Mouse (Mus musculus): ENCODE data around the gene Entpd5. TPM values are rescaled to one million over a fixed set of nuclear protein-coding genes. Genes with fewer than 3 reads are reported as not detected.
A peak's percentile ranks its signal among the peaks of the same experiment; 100 is the strongest.
"Not testable (repeated sequence)": the region's sequence is repeated elsewhere in the genome, so short reads cannot be mapped to it uniquely, and the experiment has no call there.

Entpd5 gene
- polyA plus RNA-seq, 1 experiment from 2014 or later, result 10.0 TPM

DNA sequence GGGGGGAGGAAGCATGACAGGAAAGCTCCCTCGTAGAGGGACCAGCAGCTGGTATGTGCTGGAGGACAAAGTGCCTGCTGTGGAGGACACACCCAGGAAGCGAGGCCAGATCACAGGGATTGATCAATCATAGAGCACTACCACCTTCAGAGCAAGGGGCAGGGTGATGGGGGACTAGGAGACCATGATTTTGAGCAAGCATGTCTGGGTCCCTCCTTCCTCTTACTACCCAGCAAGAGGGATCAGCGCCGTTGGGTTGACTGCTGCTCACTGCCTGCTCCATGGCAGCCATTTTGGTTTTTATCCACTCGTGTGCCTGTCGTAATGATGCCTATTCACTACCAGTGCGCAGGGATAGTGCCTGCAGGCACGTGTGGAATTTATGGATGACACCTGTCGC, 44.5 kb downstream of the Entpd5 start:
- Histone ChIP-seq H3K4me3 (no peak overlapping the region), H3K27ac (replicated peaks) (no peak overlapping the region), H3K4me1 (peaks cover 22% of the 10 kb centered on the region), H3K36me3 (replicated peaks) (peaks cover 26% of the 10 kb centered on the region), H3K27me3 (replicated peaks; ENCODE audit: low read depth, poor library complexity, severe bottlenecking) (no peaks in the 10 kb centered on the region), H3K9me3 (no peaks in the 10 kb centered on the region)
- DNase-seq (ENCODE audit: low spot score), result no peak
- WGBS, result 86% methylated on average over 9 of the region's 9 CpGs

DNA sequence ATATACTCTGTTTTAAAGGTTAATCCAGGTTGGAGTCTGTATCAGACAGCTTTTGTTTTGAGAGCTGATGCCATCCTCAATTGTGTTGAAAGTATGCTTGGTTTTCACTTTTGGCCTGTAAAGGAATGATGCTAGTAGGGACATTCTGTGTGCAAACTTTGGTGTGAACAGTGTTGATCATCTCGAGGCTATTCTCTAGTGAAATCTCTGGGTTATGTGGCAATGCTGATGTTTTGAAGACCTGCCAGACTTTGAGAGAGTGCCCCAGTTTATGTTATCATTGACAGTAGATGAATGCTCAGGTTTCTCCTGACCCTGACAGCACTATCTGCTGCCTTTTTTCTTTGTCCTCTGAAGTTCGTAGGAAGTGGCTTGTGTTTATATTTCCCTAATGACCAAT, 46.0 kb downstream of the Entpd5 start:
- WGBS, result 65% methylated on average over 2 of the region's 2 CpGs

DNA sequence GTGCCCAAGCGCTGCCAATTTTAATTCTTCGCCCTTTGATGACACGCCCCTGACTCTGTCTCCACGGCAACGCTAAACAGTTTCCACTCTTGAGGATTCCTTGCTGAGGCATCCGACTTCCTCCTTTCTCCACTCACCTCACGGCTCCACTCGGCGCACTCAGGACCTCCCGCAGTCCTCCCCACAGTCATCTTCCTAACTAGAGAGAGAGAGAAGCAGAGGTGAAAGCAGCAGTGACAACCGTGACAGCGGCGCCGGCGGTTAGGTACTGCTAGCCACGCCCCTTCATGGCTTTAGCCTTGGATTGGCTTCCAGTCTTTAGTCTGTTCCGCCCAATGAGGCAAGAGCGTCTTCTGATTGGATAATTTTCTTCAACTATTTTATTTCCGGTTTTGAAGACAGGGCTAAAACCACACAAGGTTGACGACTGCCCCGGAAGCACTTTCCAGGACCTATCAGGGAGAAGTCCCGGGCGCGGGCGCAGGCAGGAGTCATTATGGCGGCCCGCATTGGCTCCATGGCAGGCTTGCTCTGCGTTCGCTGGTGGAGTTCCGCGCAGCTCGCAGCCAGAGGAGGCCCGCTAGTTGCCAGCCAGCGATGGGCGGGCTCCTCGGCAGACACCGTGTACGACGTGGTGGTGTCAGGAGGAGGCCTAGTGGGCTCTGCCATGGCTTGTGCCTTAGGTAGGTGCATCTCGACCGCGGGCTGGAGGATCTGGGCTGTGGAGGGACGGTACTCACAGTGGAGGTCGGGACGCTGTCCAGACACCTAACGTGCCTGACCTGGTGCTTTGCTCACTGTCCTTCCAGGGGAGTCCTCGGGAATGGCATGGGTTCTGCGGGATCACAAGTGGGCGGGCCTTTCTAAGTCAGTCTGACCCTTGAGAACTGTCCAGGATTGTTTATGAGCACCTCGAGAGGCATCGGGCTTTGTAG, 47.0 kb downstream of the Entpd5 start, which contains the start of the genes Coq6 and Fam161b:
Gene Coq6, plus strand, starts transcription at position 103 of the 935 bp plus-strand sequence.
Gene Fam161b, minus strand, starts transcription at position 279 of the 935 bp plus-strand sequence.
- H3K36me3 ChIP-seq (replicated peaks), result peaks cover 8% of the 10 kb centered on the region
- H3K27me3 ChIP-seq (replicated peaks; ENCODE audit: low read depth, poor library complexity, severe bottlenecking), result no peaks in the 10 kb centered on the region
- under 1% methylated on average over 51 of the region's 51 CpGs for WGBS
- H3K27ac ChIP-seq (replicated peaks), result peak within 1 kb of the TSS; percentile 89
- H3K9me3 ChIP-seq, result no peaks in the 10 kb centered on the region
- peak; percentile 94 for DNase-seq (ENCODE audit: low spot score)
- H3K4me3 ChIP-seq, result peak within 1 kb of the TSS; percentile 99
- peaks cover 22% of the 10 kb centered on the region for H3K4me1 ChIP-seq

More for the DNA sequence above, 46.0 kb downstream of the Entpd5 start:
- no peaks in the 10 kb centered on the region for H3K9me3 ChIP-seq
- peaks cover 22% of the 10 kb centered on the region for H3K4me1 ChIP-seq
- DNase-seq (ENCODE audit: low spot score), result no peak
- no peak overlapping the region for H3K27ac ChIP-seq (replicated peaks)
- peaks cover 12% of the 10 kb centered on the region for H3K36me3 ChIP-seq (replicated peaks)
- H3K27me3 ChIP-seq (replicated peaks; ENCODE audit: low read depth, poor library complexity, severe bottlenecking), result no peaks in the 10 kb centered on the region
- peak overlapping the region; percentile 99 for H3K4me3 ChIP-seq

DNA sequence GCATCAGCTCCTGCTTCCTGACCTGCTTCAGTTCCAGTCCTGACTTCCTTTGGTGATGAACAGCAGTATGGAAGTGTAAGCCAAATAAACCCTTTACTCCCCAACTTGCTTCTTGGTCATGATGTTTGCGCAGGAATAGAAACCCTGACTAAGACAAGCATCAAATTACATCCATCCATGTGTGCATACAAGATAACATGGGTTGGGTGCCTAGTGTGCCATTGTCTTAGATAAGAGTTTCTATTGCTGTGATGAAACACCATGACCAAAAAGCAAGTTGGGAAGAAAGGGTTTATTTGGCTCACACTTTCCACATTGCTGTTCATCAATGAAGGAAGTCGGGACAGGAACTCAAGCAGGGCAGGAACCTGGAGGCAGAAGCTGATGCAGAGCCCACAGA, 50.1 kb downstream of the Entpd5 start:
- H3K4me3 ChIP-seq; H3K27ac ChIP-seq (replicated peaks); DNase-seq (ENCODE audit: low spot score); H3K9me3 ChIP-seq; H3K27me3 ChIP-seq (replicated peaks; ENCODE audit: low read depth, poor library complexity, severe bottlenecking): not testable (repeated sequence)
- Histone ChIP-seq H3K4me1 (peaks cover 19% of the 10 kb centered on the region), H3K36me3 (replicated peaks) (peaks cover 31% of the 10 kb centered on the region)
- 77% methylated on average over 2 of the region's 2 CpGs for WGBS

DNA sequence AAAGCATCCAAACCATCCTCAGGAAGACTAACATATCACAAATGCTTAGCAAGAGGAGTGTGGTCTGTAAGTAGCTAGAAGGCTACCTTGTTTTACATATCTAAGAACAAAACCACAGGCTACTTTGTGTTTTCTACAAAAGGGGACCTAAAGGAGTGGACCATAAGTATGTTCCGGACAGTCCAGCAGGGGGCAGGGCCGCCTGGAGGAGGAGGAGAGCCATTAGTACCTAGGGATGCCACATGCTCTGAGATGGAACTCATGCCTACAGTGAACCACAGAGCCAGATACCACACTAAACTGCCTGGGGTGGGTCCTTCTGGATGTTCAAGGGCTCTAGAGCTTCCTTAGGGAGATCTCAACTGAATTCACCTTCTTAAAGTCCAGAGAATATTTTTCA, 61.6 kb downstream of the Entpd5 start:
- WGBS, result 48% methylated on average over 2 of the region's 2 CpGs

DNA sequence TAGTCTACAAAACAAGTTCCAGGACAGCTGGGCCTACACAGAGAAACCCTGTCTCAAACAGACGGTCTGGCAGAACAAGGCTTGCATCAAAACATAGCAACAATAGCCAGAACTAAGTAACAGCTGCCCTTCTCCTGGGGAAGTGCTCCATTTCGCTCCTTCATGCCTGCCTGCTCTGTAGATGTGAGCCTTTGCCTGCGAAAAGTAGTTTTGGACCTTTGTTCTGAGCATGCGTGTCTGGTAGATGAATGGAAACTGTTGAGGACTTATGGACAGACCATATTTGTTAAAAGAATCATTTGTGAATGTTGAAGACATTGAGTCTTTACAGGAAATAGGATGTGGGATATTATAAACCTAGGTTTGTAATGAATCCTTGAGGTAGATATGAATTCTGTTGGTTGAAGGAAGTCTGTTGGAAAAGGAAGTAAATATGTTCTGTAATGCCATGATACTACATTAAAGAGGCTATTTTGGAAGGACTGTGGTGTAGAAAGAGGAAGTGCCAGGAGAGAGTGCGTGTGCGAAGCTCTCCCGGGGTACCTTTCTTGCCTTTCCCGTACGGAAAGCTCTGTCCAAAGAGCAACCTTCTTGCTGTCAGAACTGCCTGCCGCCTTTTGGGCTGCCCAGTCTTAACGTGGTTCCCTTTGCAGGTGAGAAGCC, 71.7 kb downstream of the Entpd5 start:
- H3K27me3 ChIP-seq (replicated peaks; ENCODE audit: low read depth, poor library complexity, severe bottlenecking), result no peaks in the 10 kb centered on the region

More for the DNA sequence above, 61.6 kb downstream of the Entpd5 start:
- peak; percentile 45 for DNase-seq (ENCODE audit: low spot score)
- no peak overlapping the region for H3K4me3 ChIP-seq
- no peaks in the 10 kb centered on the region for H3K9me3 ChIP-seq
- peaks cover 71% of the 10 kb centered on the region for H3K36me3 ChIP-seq (replicated peaks)
- no peak overlapping the region for H3K27ac ChIP-seq (replicated peaks)
- H3K27me3 ChIP-seq (replicated peaks; ENCODE audit: low read depth, poor library complexity, severe bottlenecking), result no peaks in the 10 kb centered on the region
- peaks cover 9% of the 10 kb centered on the region for H3K4me1 ChIP-seq

DNA sequence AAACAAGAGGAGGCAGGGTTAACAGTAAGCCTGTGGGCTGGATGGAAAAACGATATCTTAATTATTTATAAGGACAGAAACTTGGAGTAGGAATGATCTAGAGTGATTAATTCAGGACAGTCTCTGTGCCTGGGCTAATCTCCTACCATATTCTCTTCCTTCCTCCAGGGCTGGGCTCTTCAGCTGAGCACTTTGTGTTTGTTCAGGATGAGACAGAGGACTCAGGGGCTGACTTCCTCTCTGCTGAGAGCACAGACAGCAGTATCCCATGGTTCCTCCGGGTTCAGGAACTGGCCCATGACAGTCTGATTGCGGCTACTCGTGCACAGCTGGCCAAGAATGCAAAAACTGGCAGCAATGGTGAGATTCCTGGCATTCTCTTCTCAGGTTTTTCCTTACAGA, 81.7 kb downstream of the Entpd5 start:
- WGBS, result 88% methylated on average over 4 of the region's 4 CpGs
- H3K27me3 ChIP-seq (replicated peaks; ENCODE audit: low read depth, poor library complexity, severe bottlenecking), result no peaks in the 10 kb centered on the region
- H3K36me3 ChIP-seq (replicated peaks), result peaks cover 88% of the 10 kb centered on the region
- H3K9me3 ChIP-seq, result no peaks in the 10 kb centered on the region
- no peak overlapping the region for H3K27ac ChIP-seq (replicated peaks)
- H3K4me1 ChIP-seq, result no peaks in the 10 kb centered on the region
- H3K4me3 ChIP-seq, result no peak overlapping the region
- DNase-seq (ENCODE audit: low spot score), result no peak

More for the DNA sequence above, 71.7 kb downstream of the Entpd5 start:
- no peak for DNase-seq (ENCODE audit: low spot score)
- 94% methylated on average over 11 of the region's 11 CpGs for WGBS
- H3K36me3 ChIP-seq (replicated peaks), result peaks cover 99% of the 10 kb centered on the region
- no peaks in the 10 kb centered on the region for H3K9me3 ChIP-seq
- no peak overlapping the region for H3K27ac ChIP-seq (replicated peaks)
- no peak overlapping the region for H3K4me3 ChIP-seq
- no peaks in the 10 kb centered on the region for H3K4me1 ChIP-seq

Other genes starting within 250 kb of the Entpd5 start
- gene Elmsan1, start 190.1 kb downstream of the Entpd5 start, polyA plus RNA-seq (2016; fragmentation: Nextera tagmentation; extraction: Ambion mirVana), result 7.3 and 8.2 TPM in 2 replicates
- gene Ptgr2, start 123.8 kb downstream of the Entpd5 start, polyA plus RNA-seq (2016; fragmentation: Nextera tagmentation; extraction: Ambion mirVana), result 16.5 and 16.6 TPM in 2 replicates
- gene Zfp410, start 92.2 kb downstream of the Entpd5 start, polyA plus RNA-seq (2016; fragmentation: Nextera tagmentation; extraction: Ambion mirVana), result 116 and 119 TPM in 2 replicates
- 44.8 and 44.9 TPM in 2 replicates for gene Coq6, start 47.4 kb downstream of the Entpd5 start, polyA plus RNA-seq (2016; fragmentation: Nextera tagmentation; extraction: Ambion mirVana)
- gene Fam161b, start 47.2 kb downstream of the Entpd5 start, polyA plus RNA-seq (2016; fragmentation: Nextera tagmentation; extraction: Ambion mirVana), result 4.0 and 4.7 TPM in 2 replicates
- 0.49 and 0.80 TPM in 2 replicates for gene Bbof1, start within 50 bp of the Entpd5 start, polyA plus RNA-seq (2016; fragmentation: Nextera tagmentation; extraction: Ambion mirVana)
- 23.3 and 24.6 TPM in 2 replicates for gene Rnf113a2, start 8.2 kb upstream of the Entpd5 start, polyA plus RNA-seq (2016; fragmentation: Nextera tagmentation; extraction: Ambion mirVana)
- gene Aldh6a1, start 42.0 kb upstream of the Entpd5 start, polyA plus RNA-seq (2016; fragmentation: Nextera tagmentation; extraction: Ambion mirVana), result 16.0 and 18.2 TPM in 2 replicates
- 28.4 and 28.6 TPM in 2 replicates for gene Lin52, start 42.4 kb upstream of the Entpd5 start, polyA plus RNA-seq (2016; fragmentation: Nextera tagmentation; extraction: Ambion mirVana)
- 2.8 and 3.2 TPM in 2 replicates for gene Vsx2, start 160.7 kb upstream of the Entpd5 start, polyA plus RNA-seq (2016; fragmentation: Nextera tagmentation; extraction: Ambion mirVana)
- 12.7 and 13.6 TPM in 2 replicates for gene Abcd4, start 208.4 kb upstream of the Entpd5 start, polyA plus RNA-seq (2016; fragmentation: Nextera tagmentation; extraction: Ambion mirVana)
- not detected in 2 replicates for gene Vrtn, start 232.0 kb upstream of the Entpd5 start, polyA plus RNA-seq (2016; fragmentation: Nextera tagmentation; extraction: Ambion mirVana)

Data from embryonic facial prominence, embryonic 10.5 days (tissue).